Mouse (Mus musculus): ENCODE measurements around the gene Bloc1s1.

Bloc1s1 gene

GRCm38 (mm10) chr10:128923935-128924334, at the start of gene Bloc1s1:
Gene Bloc1s1, minus strand, starts transcription at chr10:128924035.
- DNase-seq (ENCODE audit: low spot score in 2 of 2) = no peak

- DNase-seq (ENCODE audit: low spot score in 2 of 2) = no peak
These were observed 49.0 kb upstream of the Bloc1s1 start for GRCm38 (mm10) chr10:128972841-128973240.

- DNase-seq (ENCODE audit: low spot score in 2 of 2) = no peak
These were observed 47.0 kb upstream of the Bloc1s1 start for GRCm38 (mm10) chr10:128970740-128971250.

- no peak for DNase-seq (ENCODE audit: low spot score in 2 of 2)
These were observed 44.5 kb upstream of the Bloc1s1 start for GRCm38 (mm10) chr10:128968341-128968749.

- no peak for DNase-seq (ENCODE audit: low spot score in 2 of 2)
These were observed 42.0 kb upstream of the Bloc1s1 start for GRCm38 (mm10) chr10:128965871-128966270.

- no peak for DNase-seq (ENCODE audit: low spot score in 2 of 2)
These were observed 41.1 kb upstream of the Bloc1s1 start for GRCm38 (mm10) chr10:128964961-128965360.

GRCm38 (mm10) chr10:128960590-128961584, 37.1 kb upstream of the Bloc1s1 start, which contains the start of gene Mettl7b:
Gene Mettl7b, minus strand, starts transcription at chr10:128960988.
- DNase-seq (ENCODE audit: low spot score in 2 of 2) = no peak

- no peak for DNase-seq (ENCODE audit: low spot score in 2 of 2)
These were observed 36.3 kb upstream of the Bloc1s1 start for GRCm38 (mm10) chr10:128960142-128960541.

- DNase-seq (ENCODE audit: low spot score in 2 of 2) = no peak
These were observed 34.5 kb upstream of the Bloc1s1 start for GRCm38 (mm10) chr10:128958340-128958739.

GRCm38 (mm10) chr10:128950208-128950887, 26.5 kb upstream of the Bloc1s1 start:
- DNase-seq (ENCODE audit: low spot score in 2 of 2) = no peak

GRCm38 (mm10) chr10:128947496-128947895, 23.7 kb upstream of the Bloc1s1 start:
- no peak for DNase-seq (ENCODE audit: low spot score in 2 of 2)

- DNase-seq (ENCODE audit: low spot score in 2 of 2) = no peak
These were observed 21.8 kb upstream of the Bloc1s1 start for GRCm38 (mm10) chr10:128945675-128946074.

- DNase-seq (ENCODE audit: low spot score in 2 of 2) = no peak
These were observed 16.7 kb upstream of the Bloc1s1 start for GRCm38 (mm10) chr10:128940475-128941061.

- no peak for DNase-seq (ENCODE audit: low spot score in 2 of 2)
These were observed 15.1 kb upstream of the Bloc1s1 start for GRCm38 (mm10) chr10:128938974-128939373.

- no peak for DNase-seq (ENCODE audit: low spot score in 2 of 2)
These were observed 14.6 kb upstream of the Bloc1s1 start for GRCm38 (mm10) chr10:128938457-128938856.

GRCm38 (mm10) chr10:128937756-128938390, 14.0 kb upstream of the Bloc1s1 start:
- DNase-seq (ENCODE audit: low spot score in 2 of 2) = no peak

GRCm38 (mm10) chr10:128935826-128936440, 12.1 kb upstream of the Bloc1s1 start:
- no peak for DNase-seq (ENCODE audit: low spot score in 2 of 2)

- DNase-seq (ENCODE audit: low spot score in 2 of 2) = no peak
These were observed 11.4 kb upstream of the Bloc1s1 start for GRCm38 (mm10) chr10:128934997-128935787.

- no peak for DNase-seq (ENCODE audit: low spot score in 2 of 2)
These were observed 10.3 kb upstream of the Bloc1s1 start for GRCm38 (mm10) chr10:128933976-128934721.
